Mouse (Mus musculus): Measurements from ENCODE around the gene Klk14. TPM values are rescaled to one million over a fixed set of nuclear protein-coding genes. Genes with fewer than 3 reads are reported as not detected.
"Not testable (repeated sequence)": the region's sequence is repeated elsewhere in the genome, so short reads cannot be mapped to it uniquely, and the experiment has no call there.

The Klk14 gene
- total and polyA plus RNA-seq, 2 experiments from 2014 or later: not detected

DNA sequence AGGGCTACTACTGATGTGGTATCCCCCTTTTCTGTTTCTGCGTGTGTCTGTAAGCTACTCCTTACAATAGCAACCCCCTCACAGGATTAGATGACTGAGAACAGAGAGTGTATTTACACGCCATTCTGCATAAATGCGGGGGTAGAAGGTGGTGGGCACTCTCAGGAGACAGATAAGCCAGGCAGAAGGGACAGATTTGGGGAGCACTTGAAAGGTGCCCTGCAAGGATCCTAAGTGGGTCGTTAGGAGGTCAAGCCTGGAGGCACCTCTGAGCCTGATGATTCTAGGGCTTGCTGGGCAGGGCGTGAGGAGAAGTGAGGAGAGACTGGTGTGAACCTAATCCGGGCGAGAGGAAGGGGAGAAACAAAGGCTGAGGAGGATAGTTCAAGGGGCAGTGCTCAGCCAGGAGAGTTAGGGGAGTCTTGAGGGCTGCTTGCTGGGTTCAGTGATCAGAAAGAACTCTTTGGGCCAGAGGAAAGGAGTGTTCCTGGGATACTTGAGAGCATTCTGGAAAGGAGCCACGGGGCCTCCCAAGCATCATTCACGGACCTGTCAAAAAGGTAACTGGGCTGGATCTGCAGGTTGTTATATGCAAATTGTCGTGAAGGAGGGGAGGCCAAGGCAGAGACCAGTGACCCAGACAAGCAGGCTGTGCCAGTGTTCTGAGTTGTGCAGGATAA is 17.5 kb upstream of the Klk14 start:
- H3K9ac ChIP-seq (replicated peaks; ENCODE audit: low read length, poor library complexity, severe bottlenecking): peak overlapping the region; percentile 73
- H3K4me1 ChIP-seq (ENCODE audit: insufficient read depth, low read length): no peaks in the 10 kb centered on the region
- H3K9me3 ChIP-seq (ENCODE audit: low read length): 0 out of 2 replicates have a peak, but pooled peaks cover 5% of the 10 kb centered on the region
- WGBS: 13% methylated on average over 10 of the region's 10 CpGs
- peak overlapping the region; percentile 71 for H3K4me3 ChIP-seq (ENCODE audit: low read depth, low read length)
- ATAC-seq (ENCODE audit: low FRiP score) (no peak; the same call in 1 of the 2 replicates), DNase-seq (ENCODE audit: low spot score) (no peak)
- no peak for TF ChIP-seq CTCF (IDR thresholded peaks at IDR 0.05)
- peak overlapping the region; percentile 59; the same call in 1 of the 2 replicates for H3K27ac ChIP-seq (ENCODE audit: low read depth, low read length)
- H3K36me3 ChIP-seq (ENCODE audit: insufficient read depth, low read length): peaks cover 30% of the 10 kb centered on the region
- no peaks in the 10 kb centered on the region for H3K27me3 ChIP-seq (ENCODE audit: insufficient read depth, low read length)
- H3K4me2 ChIP-seq (ENCODE audit: low read depth, low read length, poor library complexity, severe bottlenecking): peak overlapping the region; percentile 67

- Histone ChIP-seq H3K9me3 (ENCODE audit: low read length) (0 out of 2 replicates have a peak, but pooled peaks cover 5% of the 10 kb centered on the region), H3K27me3 (ENCODE audit: insufficient read depth, low read length) (no peaks in the 10 kb centered on the region), H3K4me2 (ENCODE audit: low read depth, low read length, poor library complexity, severe bottlenecking) (no peak overlapping the region), H3K27ac (ENCODE audit: low read depth, low read length) (no peak overlapping the region), H3K4me1 (ENCODE audit: insufficient read depth, low read length) (no peaks in the 10 kb centered on the region), H3K4me3 (ENCODE audit: low read depth, low read length) (no peak overlapping the region), H3K36me3 (ENCODE audit: insufficient read depth, low read length) (peaks cover 30% of the 10 kb centered on the region), H3K9ac (replicated peaks; ENCODE audit: low read length, poor library complexity, severe bottlenecking) (no peak overlapping the region)
- 92% methylated on average over 32 of the region's 32 CpGs for WGBS
- DNase-seq (ENCODE audit: low spot score): no peak
- no peak for ATAC-seq (ENCODE audit: low FRiP score)
- no peak for TF ChIP-seq CTCF (IDR thresholded peaks at IDR 0.05)
These were observed 15.1 kb upstream of the Klk14 start for GRCm38 (mm10) chr7:43675091-43675490.

GRCm38 (mm10) chr7:43678517-43678916 is 11.7 kb upstream of the Klk14 start:
- no peak overlapping the region for H3K4me3 ChIP-seq (ENCODE audit: low read depth, low read length)
- H3K27me3 ChIP-seq (ENCODE audit: insufficient read depth, low read length): no peaks in the 10 kb centered on the region
- 0 out of 2 replicates have a peak, but pooled peaks cover 5% of the 10 kb centered on the region for H3K9me3 ChIP-seq (ENCODE audit: low read length)
- H3K9ac ChIP-seq (replicated peaks; ENCODE audit: low read length, poor library complexity, severe bottlenecking): no peak overlapping the region
- TF ChIP-seq CTCF (IDR thresholded peaks at IDR 0.05): peak; percentile 65
- no peaks in the 10 kb centered on the region for H3K4me1 ChIP-seq (ENCODE audit: insufficient read depth, low read length)
- H3K27ac ChIP-seq (ENCODE audit: low read depth, low read length): no peak overlapping the region
- ATAC-seq (ENCODE audit: low FRiP score) (no peak), DNase-seq (ENCODE audit: low spot score) (peak; percentile 10)
- peaks cover 30% of the 10 kb centered on the region for H3K36me3 ChIP-seq (ENCODE audit: insufficient read depth, low read length)
- H3K4me2 ChIP-seq (ENCODE audit: low read depth, low read length, poor library complexity, severe bottlenecking): no peak overlapping the region

- H3K36me3 ChIP-seq (ENCODE audit: insufficient read depth, low read length): peaks cover 17% of the 10 kb centered on the region
- peak; percentile 88 for TF ChIP-seq CTCF (IDR thresholded peaks at IDR 0.05)
These were observed 9.3 kb upstream of the Klk14 start for GRCm38 (mm10) chr7:43680960-43681359.

DNA sequence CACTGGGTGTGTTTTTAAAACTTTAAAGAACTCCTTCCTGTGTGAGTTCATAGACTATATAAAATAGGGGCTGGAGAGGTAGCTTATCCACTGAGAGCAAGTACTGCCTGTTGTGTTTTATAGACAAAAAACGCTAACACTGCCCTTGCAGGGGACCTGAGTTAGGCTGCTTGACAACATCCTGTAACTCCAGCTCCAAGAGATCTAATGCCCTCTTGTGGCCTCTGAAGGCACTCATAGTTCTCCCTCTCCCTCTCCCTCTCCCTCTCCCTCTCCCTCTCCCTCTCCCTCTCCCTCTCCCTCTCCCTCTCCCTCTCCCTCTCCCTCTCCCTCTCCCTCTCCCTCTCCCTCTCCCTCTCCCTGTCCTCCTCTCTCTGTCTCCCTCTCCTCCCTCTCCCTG is 7.7 kb upstream of the Klk14 start:
- not testable (repeated sequence) for H3K9me3 ChIP-seq (ENCODE audit: low read length); H3K27me3 ChIP-seq (ENCODE audit: insufficient read depth, low read length); H3K9ac ChIP-seq (replicated peaks; ENCODE audit: low read length, poor library complexity, severe bottlenecking); H3K4me3 ChIP-seq (ENCODE audit: low read depth, low read length); H3K4me1 ChIP-seq (ENCODE audit: insufficient read depth, low read length); H3K36me3 ChIP-seq (ENCODE audit: insufficient read depth, low read length); ATAC-seq (ENCODE audit: low FRiP score); H3K27ac ChIP-seq (ENCODE audit: low read depth, low read length); H3K4me2 ChIP-seq (ENCODE audit: low read depth, low read length, poor library complexity, severe bottlenecking)
- DNase-seq (ENCODE audit: low spot score): peak; percentile 15
- 0% methylated on average over 1 of the region's 1 CpGs for WGBS
- peak; percentile 43 for TF ChIP-seq CTCF (IDR thresholded peaks at IDR 0.05)

More at GRCm38 (mm10) chr7:43680960-43681359, 9.3 kb upstream of the Klk14 start:
- WGBS: 15% methylated on average over 5 of the region's 5 CpGs
- DNase-seq (ENCODE audit: low spot score) (peak; percentile 66), ATAC-seq (ENCODE audit: low FRiP score) (peak; percentile 64)
- H3K4me1 ChIP-seq (ENCODE audit: insufficient read depth, low read length): no peaks in the 10 kb centered on the region
- no peak overlapping the region for H3K4me3 ChIP-seq (ENCODE audit: low read depth, low read length)
- H3K9ac ChIP-seq (replicated peaks; ENCODE audit: low read length, poor library complexity, severe bottlenecking): no peak overlapping the region
- no peaks in the 10 kb centered on the region for H3K27me3 ChIP-seq (ENCODE audit: insufficient read depth, low read length)
- 0 out of 2 replicates have a peak, but pooled peaks cover 5% of the 10 kb centered on the region for H3K9me3 ChIP-seq (ENCODE audit: low read length)
- H3K27ac ChIP-seq (ENCODE audit: low read depth, low read length): no peak overlapping the region
- H3K4me2 ChIP-seq (ENCODE audit: low read depth, low read length, poor library complexity, severe bottlenecking): no peak overlapping the region

GRCm38 (mm10) chr7:43685088-43685487 is 5.1 kb upstream of the Klk14 start:
- no peak for ATAC-seq (ENCODE audit: low FRiP score)
- Histone ChIP-seq H3K4me1 (ENCODE audit: insufficient read depth, low read length) (no peaks in the 10 kb centered on the region), H3K9me3 (ENCODE audit: low read length) (no peaks in the 10 kb centered on the region), H3K4me3 (ENCODE audit: low read depth, low read length) (no peak overlapping the region), H3K36me3 (ENCODE audit: insufficient read depth, low read length) (no peaks in the 10 kb centered on the region), H3K27ac (ENCODE audit: low read depth, low read length) (no peak overlapping the region), H3K9ac (replicated peaks; ENCODE audit: low read length, poor library complexity, severe bottlenecking) (no peak overlapping the region), H3K4me2 (ENCODE audit: low read depth, low read length, poor library complexity, severe bottlenecking) (no peak overlapping the region), H3K27me3 (ENCODE audit: insufficient read depth, low read length) (no peaks in the 10 kb centered on the region)
- TF ChIP-seq CTCF (IDR thresholded peaks at IDR 0.05): no peak
- DNase-seq (ENCODE audit: low spot score): no peak
- 71% methylated on average over 7 of the region's 7 CpGs for WGBS

Data from midbrain, postnatal 0 days (tissue).